Mouse (Mus musculus) heart, postnatal 0 days (tissue): ENCODE results near the gene Armt1.

ENCODE experiments used
- CTCF ChIP-seq: IDR thresholded peaks from 2 replicates; pipeline ENCODE4 v1.5.1; 2016; ENCODE audit warnings: antibody characterized with exemption, control low read depth, low read depth
- EP300 ChIP-seq: IDR thresholded peaks from 2 replicates; pipeline ENCODE4 v1.6.1; 2016; ENCODE audit warnings: antibody characterized with exemption, low read depth

GRCm38 (mm10) chr10:4430399-4430798 lies 1.9 kb upstream of the Armt1 start:
- TF ChIP-seq CTCF (no peak), EP300 (no peak)
